Mouse (Mus musculus) intestine, embryonic 16.5 days (tissue): ENCODE results near the gene Ehmt2. TPM values are rescaled to one million over a fixed set of nuclear protein-coding genes. Genes with fewer than 3 reads are reported as not detected.

ENCODE experiments used
- ATAC-seq: fragments of 200-750 bp; cut with Nextera tagmentation; 2 replicates; pipeline ENCODE4 v1.8.0; 2017; ENCODE audit warnings: moderate TSS enrichment, moderate library complexity
- H3K27ac ChIP-seq: fragments of 300-500 bp; sonication (generic); 2 replicates; pipeline ENCODE4 v1.5.1; 2014; ENCODE audit warnings: mild to moderate bottlenecking, low read length
- H3K27me3 ChIP-seq: fragments of 300-500 bp; sonication (generic); replicated peaks from 2 replicates; pipeline ENCODE4 v1.6.1; 2014; ENCODE audit warnings: low read length, control low read depth, mixed read lengths; ENCODE audit not compliant: control insufficient read depth, insufficient read depth
- H3K36me3 ChIP-seq: fragments of 300-500 bp; sonication (generic); 2 replicates; pipeline ENCODE4 v1.6.1; 2014; ENCODE audit warnings: low read length, control low read depth; ENCODE audit not compliant: control insufficient read depth, insufficient read depth
- H3K4me1 ChIP-seq: fragments of 300-500 bp; sonication (generic); 2 replicates; pipeline ENCODE4 v1.6.1; 2014; ENCODE audit warnings: low read length, control low read depth, mixed read lengths; ENCODE audit not compliant: control insufficient read depth, insufficient read depth
- H3K4me2 ChIP-seq: fragments of 300-500 bp; sonication (generic); 2 replicates; pipeline ENCODE4 v1.6.1; 2014; ENCODE audit warnings: low read depth, low read length, control low read depth
- H3K4me3 ChIP-seq: fragments of 300-500 bp; sonication (generic); 2 replicates; pipeline ENCODE4 v1.5.1; 2014; ENCODE audit warnings: mild to moderate bottlenecking, low read length
- H3K9ac ChIP-seq: fragments of 300-500 bp; sonication (generic); 2 replicates; pipeline ENCODE4 v1.6.1; 2014; ENCODE audit warnings: low read depth, low read length
- H3K9me3 ChIP-seq: fragments of 300-500 bp; sonication (generic); 2 replicates; pipeline ENCODE4 v1.6.1; 2016; ENCODE audit warnings: low read length, control low read depth; ENCODE audit not compliant: control insufficient read depth
- WGBS: fragments of 180-500 bp; shearing (Covaris S2); extraction: QIAGEN DNeasy Blood & Tissue Kit; methylation state at CpG from one replicate; pipeline ENCODE4 v1.1.7; 2014; 5-methylcytosine and 5-hydroxymethylcytosine counted together
- microRNA-seq: library from miRNA; unstranded; fragments of <30 nt; microRNA quantifications from one replicate; pipeline ENCODE4, GENCODE M21; 2016
- polyA plus RNA-seq: library from polyadenylated mRNA; unstranded; fragments of >200 nt; fragmentation: Nextera tagmentation; extraction: Ambion mirVana; gene quantifications from 2 replicates; pipeline ENCODE4 v1.2.1, GENCODE M21; 2015

Gene Ehmt2
- polyA plus RNA-seq, 1 experiment from 2014 or later: 61.9 TPM

DNA sequence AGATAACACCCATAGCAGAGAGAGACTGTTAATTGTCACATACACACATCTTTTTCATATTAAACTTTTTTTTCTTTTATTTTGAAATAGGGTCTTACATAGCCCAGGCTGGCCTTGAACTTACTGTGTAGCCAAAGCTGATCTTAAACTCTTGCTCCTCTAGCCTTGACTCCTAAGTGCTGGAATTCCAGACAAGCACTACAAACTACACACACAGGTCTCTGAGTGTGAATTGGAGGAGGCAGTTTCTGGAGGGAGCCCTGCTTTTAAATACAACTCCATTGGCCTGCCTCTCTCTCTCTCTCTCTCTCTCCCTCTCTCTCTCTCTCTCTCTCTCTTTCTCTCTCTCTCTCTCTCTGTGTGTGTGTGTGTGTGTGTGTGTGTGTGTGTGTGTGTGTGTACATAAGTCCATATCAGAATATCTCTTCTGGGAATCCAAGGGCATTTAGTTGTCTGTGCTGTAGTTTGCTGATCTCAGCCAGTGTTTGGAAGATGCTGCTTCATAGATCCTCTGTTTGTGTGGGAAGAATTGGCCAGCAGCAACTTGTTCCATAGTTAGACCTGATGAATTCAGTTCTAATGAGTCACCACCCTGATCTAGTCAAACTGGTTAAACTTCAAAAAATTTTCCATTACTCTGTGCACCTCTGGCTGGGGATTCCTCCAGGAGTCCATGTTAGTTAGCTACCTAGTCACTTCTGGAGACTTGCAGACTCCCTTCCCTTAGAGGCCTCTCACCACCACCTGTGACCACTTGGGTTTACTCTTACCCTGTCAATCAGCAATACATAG lies 62.6 kb downstream of the Ehmt2 start:
- peaks cover 9% of the 10 kb centered on the region for H3K4me1 ChIP-seq
- no peak for ATAC-seq
- H3K4me2 ChIP-seq: no peak overlapping the region
- H3K4me3 ChIP-seq: no peak overlapping the region
- H3K36me3 ChIP-seq: no peaks in the 10 kb centered on the region
- H3K27ac ChIP-seq: peak overlapping the region; percentile 18; the same call in 1 of the 2 replicates
- H3K9ac ChIP-seq: no peak overlapping the region
- H3K9me3 ChIP-seq: no peaks in the 10 kb centered on the region
- H3K27me3 ChIP-seq: no peaks in the 10 kb centered on the region; the same call in 1 of the 2 replicates

DNA sequence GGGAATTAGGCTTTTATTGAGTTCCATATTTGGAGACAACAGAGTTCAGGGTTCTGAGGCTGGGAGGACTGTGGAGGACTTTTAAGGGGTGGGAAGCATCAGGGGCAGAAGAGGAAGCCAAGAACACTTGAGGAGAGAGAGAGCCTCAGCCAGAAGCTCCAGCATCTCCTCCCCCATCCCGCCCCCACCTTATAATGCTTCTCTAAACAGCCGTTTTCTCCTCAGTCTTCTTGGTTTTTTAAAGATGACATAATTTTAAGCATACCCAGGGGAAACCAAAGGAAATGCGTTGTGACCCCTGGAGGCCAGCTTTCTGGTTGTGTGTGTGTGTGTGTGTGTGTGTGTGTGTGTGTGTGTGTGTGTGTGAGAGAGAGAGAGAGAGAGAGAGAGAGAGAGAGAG lies 63.9 kb downstream of the Ehmt2 start:
- H3K9me3 ChIP-seq: no peaks in the 10 kb centered on the region
- no peaks in the 10 kb centered on the region for H3K36me3 ChIP-seq
- H3K4me3 ChIP-seq: no peak overlapping the region
- no peak overlapping the region for H3K9ac ChIP-seq
- WGBS: 36% methylated on average over 3 of the region's 3 CpGs
- H3K4me1 ChIP-seq: peaks cover 9% of the 10 kb centered on the region
- H3K27me3 ChIP-seq: no peaks in the 10 kb centered on the region; the same call in 1 of the 2 replicates
- peak overlapping the region; percentile 45; the same call in 1 of the 2 replicates for H3K27ac ChIP-seq
- no peak overlapping the region for H3K4me2 ChIP-seq
- ATAC-seq: no peak

- Histone ChIP-seq H3K4me1 (peaks cover 9% of the 10 kb centered on the region), H3K27ac (no peak overlapping the region), H3K4me2 (no peak overlapping the region), H3K36me3 (no peaks in the 10 kb centered on the region), H3K9me3 (no peaks in the 10 kb centered on the region), H3K9ac (no peak overlapping the region), H3K4me3 (no peak overlapping the region), H3K27me3 (peaks cover under 1% of the 10 kb centered on the region)
- no peak for ATAC-seq
- 67% methylated on average over 1 of the region's 1 CpGs for WGBS
Measured at GRCm38 (mm10) chr17:34962841-34963240, 64.6 kb downstream of the Ehmt2 start.

Small RNA genes within 50 kb of the gene (microRNA-seq; reads per million reads assigned to microRNA genes)
- not detected for gene Mir6972

Other genes with a start within 250 kb of the Ehmt2 start
- 1.1 TPM in 2 replicates for gene Tnxb, start 227.9 kb upstream of the Ehmt2 start, polyA plus RNA-seq
- 0.83 and 0.92 TPM in 2 replicates for gene C4b, start 154.6 kb upstream of the Ehmt2 start, polyA plus RNA-seq
- gene Cyp21a1, start 93.9 kb upstream of the Ehmt2 start, polyA plus RNA-seq: 0.06 and 15.4 TPM in 2 replicates
- 24.0 and 26.5 TPM in 2 replicates for gene Stk19, start 61.5 kb upstream of the Ehmt2 start, polyA plus RNA-seq
- 53.6 and 59.0 TPM in 2 replicates for gene Dxo, start 61.5 kb upstream of the Ehmt2 start, polyA plus RNA-seq
- gene Skiv2l, start 48.3 kb upstream of the Ehmt2 start, polyA plus RNA-seq: 39.2 and 44.9 TPM in 2 replicates
- gene Nelfe, start 48.1 kb upstream of the Ehmt2 start, polyA plus RNA-seq: 104 TPM in 2 replicates
- 95.8 and 107 TPM in 2 replicates for gene Cfb, start 36.0 kb upstream of the Ehmt2 start, polyA plus RNA-seq
- gene Zbtb12, start 19.0 kb upstream of the Ehmt2 start, polyA plus RNA-seq: 1.5 and 1.7 TPM in 2 replicates
- not detected in 2 replicates for gene Gm20547, start 16.4 kb upstream of the Ehmt2 start, polyA plus RNA-seq
- gene C2, start 204 bp upstream of the Ehmt2 start, polyA plus RNA-seq: 26.5 and 36.0 TPM in 2 replicates
- gene Slc44a4, start 16.0 kb downstream of the Ehmt2 start, polyA plus RNA-seq: 108 and 134 TPM in 2 replicates
- gene Neu1, start 32.8 kb downstream of the Ehmt2 start, polyA plus RNA-seq: 226 and 301 TPM in 2 replicates
- gene Hspa1b, start 60.8 kb downstream of the Ehmt2 start, polyA plus RNA-seq: 0.22 and 0.24 TPM in 2 replicates
- not detected in 2 replicates for gene Gm20481, start 71.4 kb downstream of the Ehmt2 start, polyA plus RNA-seq
- 6.3 and 6.6 TPM in 2 replicates for gene Hspa1a, start 73.7 kb downstream of the Ehmt2 start, polyA plus RNA-seq
- gene Hspa1l, start 74.2 kb downstream of the Ehmt2 start, polyA plus RNA-seq: 0.38 and 0.57 TPM in 2 replicates
- 159 and 181 TPM in 2 replicates for gene Lsm2, start 83.4 kb downstream of the Ehmt2 start, polyA plus RNA-seq
- 112 and 119 TPM in 2 replicates for gene Vars, start 102.5 kb downstream of the Ehmt2 start, polyA plus RNA-seq
- gene Vwa7, start 118.1 kb downstream of the Ehmt2 start, polyA plus RNA-seq: 0.18 and 0.27 TPM in 2 replicates
- gene Sapcd1, start 129.5 kb downstream of the Ehmt2 start, polyA plus RNA-seq: 11.3 TPM in 2 replicates
- gene Msh5, start 148.3 kb downstream of the Ehmt2 start, polyA plus RNA-seq: 3.6 and 4.4 TPM in 2 replicates
- 405 and 416 TPM in 2 replicates for gene Clic1, start 151.5 kb downstream of the Ehmt2 start, polyA plus RNA-seq
- gene Ddah2, start 160.6 kb downstream of the Ehmt2 start, polyA plus RNA-seq: 146 and 170 TPM in 2 replicates
- gene Ly6g6c, start 166.9 kb downstream of the Ehmt2 start, polyA plus RNA-seq: 0.24 TPM in 1 of 2 replicates, not detected in the other
- 0.37 and 0.40 TPM in 2 replicates for gene Mpig6b, start 167.7 kb downstream of the Ehmt2 start, polyA plus RNA-seq
- 3.4 and 3.8 TPM in 2 replicates for gene Ly6g6e, start 178.4 kb downstream of the Ehmt2 start, polyA plus RNA-seq
- 4.3 and 5.6 TPM in 2 replicates for gene Ly6g6d, start 179.6 kb downstream of the Ehmt2 start, polyA plus RNA-seq
- gene Ly6g6f, start 187.1 kb downstream of the Ehmt2 start, polyA plus RNA-seq: 0.16 and 0.23 TPM in 2 replicates
- 107 and 108 TPM in 2 replicates for gene Abhd16a, start 190.8 kb downstream of the Ehmt2 start, polyA plus RNA-seq
- not detected in 2 replicates for gene Ly6g5c, start 209.8 kb downstream of the Ehmt2 start, polyA plus RNA-seq
- gene Ly6g5b, start 217.0 kb downstream of the Ehmt2 start, polyA plus RNA-seq: 0.56 and 0.66 TPM in 2 replicates
- 16.8 and 21.3 TPM in 2 replicates for gene Gpank1, start 223.0 kb downstream of the Ehmt2 start, polyA plus RNA-seq
- 246 and 254 TPM in 2 replicates for gene Csnk2b, start 223.6 kb downstream of the Ehmt2 start, polyA plus RNA-seq
- 15.4 and 18.3 TPM in 2 replicates for gene D17H6S53E, start 227.9 kb downstream of the Ehmt2 start, polyA plus RNA-seq
- 9.4 and 20.2 TPM in 2 replicates for gene Apom, start 233.6 kb downstream of the Ehmt2 start, polyA plus RNA-seq
- 37.5 and 41.3 TPM in 2 replicates for gene Bag6, start 236.7 kb downstream of the Ehmt2 start, polyA plus RNA-seq